Mouse (Mus musculus) right cerebral cortex, postnatal 25 days (tissue): ENCODE data around the gene 1600015I10Rik.
A peak's percentile ranks its signal among the peaks of the same experiment; 100 is the strongest.

Experiments used
- DNase-seq: peaks from one replicate; pipeline ENCODE4 v3.0.0; 2022

The 1600015I10Rik gene

DNA sequence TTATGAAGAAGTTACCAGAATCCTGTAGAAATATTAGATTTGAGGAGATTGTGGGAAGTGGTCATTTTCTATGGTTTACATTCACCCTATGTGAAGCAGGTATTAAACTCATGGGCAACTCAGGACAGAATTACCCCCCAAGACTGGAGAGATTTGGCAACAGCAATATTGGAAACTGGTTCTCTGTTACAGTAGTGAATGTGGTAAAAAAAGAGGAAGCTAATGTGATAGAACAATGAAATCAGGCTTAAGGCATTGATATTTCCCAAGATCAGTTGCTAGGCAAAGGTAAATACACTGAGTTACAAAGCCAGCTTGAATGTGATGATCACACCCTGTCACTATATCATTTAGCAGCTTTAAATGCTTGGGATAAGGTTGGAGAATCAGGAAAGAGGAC is 38.2 kb downstream of the 1600015I10Rik start:
- DNase-seq: no peak

DNA sequence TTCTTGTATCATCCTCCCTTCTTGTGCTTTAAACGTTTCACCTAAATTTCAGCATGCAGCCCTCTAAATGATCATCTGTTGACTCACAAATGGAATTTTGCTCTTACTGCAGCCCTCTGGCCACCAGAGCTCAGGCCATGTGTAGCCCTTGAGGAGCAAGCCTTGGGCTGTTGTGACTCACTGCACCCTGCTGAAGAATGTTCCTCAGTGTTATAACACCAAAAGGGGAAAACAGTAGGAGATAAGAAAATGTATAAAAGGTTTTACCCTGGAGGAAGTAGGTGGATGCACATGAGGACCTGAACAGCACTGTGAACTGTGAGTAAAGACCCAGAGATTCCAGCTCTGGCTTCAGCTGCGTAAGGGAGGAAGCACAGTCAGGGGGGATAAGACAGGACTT is 45.0 kb downstream of the 1600015I10Rik start, which contains the start of gene Doxl2:
TSS of gene Doxl2 (plus strand) at position 301 of the 400 bp plus-strand sequence.
- no peak for DNase-seq

GRCm38 (mm10) chr6:48979616-48980015 is 49.9 kb downstream of the 1600015I10Rik start:
- DNase-seq: no peak

GRCm38 (mm10) chr6:48982305-48982704 is 52.6 kb downstream of the 1600015I10Rik start:
- peak; percentile 7 for DNase-seq
